Comparison of ENCODE assay signal across 17 mouse cellular contexts in genomic region chr15:79213591-79213990, GRCm38 (mm10). TPM values are rescaled to one million over a fixed set of nuclear protein-coding genes. Genes with fewer than 3 reads are reported as not detected.
DNase-seq lines count a peak whose midpoint lies in the region; ATAC-seq and TF ChIP-seq lines count a peak whose summit lies in the region.
"Had no signal": no experiment of that assay in that cellular context is flagged by ENCODE, and none has a peak within 500 bp of the region (broad histone marks: within the 10 kb centered on the region; RNA-seq: fewer than 3 reads in every experiment).

No protein-coding gene starts in this region.

- H3K27me3 ChIP-seq in heart, embryonic 12.5 days (replicated peaks): no peaks in the 10 kb centered on the region; the same call in 1 of the 2 replicates
- H3K27me3 ChIP-seq in heart, adult 2 months (ENCODE audit: control insufficient read depth, insufficient read depth, low read length): no peaks in the 10 kb centered on the region
- no peaks in the 10 kb centered on the region for H3K27me3 ChIP-seq in kidney, embryonic 14.5 days (ENCODE audit: control insufficient read depth, insufficient read depth, low read length)
- no peaks in the 10 kb centered on the region for H3K27me3 ChIP-seq in thymus, adult 2 months (ENCODE audit: control insufficient read depth, insufficient read depth, low read length)
- H3K27me3 ChIP-seq: heart, embryonic 15.5 days; limb, embryonic 15.5 days had no signal

- H3K4me1 ChIP-seq in heart, embryonic 12.5 days (replicated peaks): peaks cover 26% of the 10 kb centered on the region
- no peaks in the 10 kb centered on the region for H3K4me1 ChIP-seq in heart, adult 2 months (ENCODE audit: control insufficient read depth, insufficient read depth, low read length)
- H3K4me1 ChIP-seq in kidney, embryonic 14.5 days (ENCODE audit: control insufficient read depth, insufficient read depth, low read length): 0 out of 2 replicates have a peak, but pooled peaks cover 4% of the 10 kb centered on the region
- no peaks in the 10 kb centered on the region for H3K4me1 ChIP-seq in cortical plate, adult 2 months (ENCODE audit: control insufficient read depth, insufficient read depth, low read length)
- peaks cover 9% of the 10 kb centered on the region for H3K4me1 ChIP-seq in thymus, adult 2 months (replicated peaks; ENCODE audit: control insufficient read depth, insufficient read depth, low read length)

- no peak for DNase-seq in heart, adult 2 months
- DNase-seq in kidney, postnatal 36 days: peak; percentile 27 to 39
- DNase-seq in lung, postnatal 25 days (ENCODE audit: low spot score): peak; percentile 33
- DNase-seq in thymus, postnatal 36 days: no peak
- DNase-seq in thymus, adult 2 months: no peak
- DNase-seq: adrenal gland, adult 2 months; B cell, adult 2 months; cerebellum, postnatal 25 days; forebrain, postnatal 0 days had no signal

- no peak for ATAC-seq in heart, embryonic 12.5 days (ENCODE audit: insufficient number of reproducible peaks, low FRiP score)
- ATAC-seq in kidney, embryonic 14.5 days (ENCODE audit: low FRiP score, low TSS enrichment): no peak

- 0 out of 2 replicates have a peak overlapping the region, but pooled peaks have one; percentile 31 for H3K9ac ChIP-seq in heart, embryonic 12.5 days
- no peak overlapping the region for H3K9ac ChIP-seq in heart, adult 2 months (ENCODE audit: low read depth, low read length)
- no peak overlapping the region for H3K9ac ChIP-seq in kidney, embryonic 14.5 days (ENCODE audit: low read depth, low read length)
- H3K9ac ChIP-seq: forebrain, postnatal 0 days; heart, embryonic 15.5 days; limb, embryonic 15.5 days had no signal

- no peaks in the 10 kb centered on the region for H3K36me3 ChIP-seq in heart, embryonic 12.5 days
- no peaks in the 10 kb centered on the region for H3K36me3 ChIP-seq in heart, adult 2 months (ENCODE audit: control insufficient read depth, insufficient read depth, low read length)
- H3K36me3 ChIP-seq in kidney, embryonic 14.5 days (ENCODE audit: control insufficient read depth, insufficient read depth, low read length): no peaks in the 10 kb centered on the region
- no peaks in the 10 kb centered on the region for H3K36me3 ChIP-seq in thymus, adult 2 months (ENCODE audit: control insufficient read depth, insufficient read depth, low read length)
- H3K36me3 ChIP-seq: heart, embryonic 15.5 days; limb, embryonic 15.5 days had no signal

- no peak overlapping the region for H3K27ac ChIP-seq in heart, embryonic 12.5 days (ENCODE audit: poor library complexity, severe bottlenecking)
- H3K27ac ChIP-seq in heart, adult 2 months: no peak overlapping the region
- H3K27ac ChIP-seq in kidney, embryonic 14.5 days (ENCODE audit: low read depth, low read length): no peak overlapping the region
- H3K27ac ChIP-seq in cortical plate, adult 2 months (ENCODE audit: insufficient read depth, low read length): peak overlapping the region; percentile 41; the same call in 1 of the 2 replicates
- H3K27ac ChIP-seq in thymus, adult 2 months (ENCODE audit: control insufficient read depth, insufficient read depth, low read length): no peak overlapping the region
- H3K27ac ChIP-seq: heart, embryonic 15.5 days; limb, embryonic 15.5 days; macrophage had no signal

- no peak for TF ChIP-seq POLR2A in heart, adult 2 months (IDR thresholded peaks at IDR 0.05; ENCODE audit: insufficient read depth, low read depth, low read length)
- TF ChIP-seq POLR2A in cortical plate, adult 2 months (IDR thresholded peaks at IDR 0.05; ENCODE audit: extremely low read depth, insufficient read depth, low read length): no peak
- no peak for TF ChIP-seq POLR2A in thymus, adult 2 months (IDR thresholded peaks at IDR 0.05; ENCODE audit: control insufficient read depth, extremely low read depth, insufficient read depth, low read length, poor library complexity)

- H3K4me3 ChIP-seq in heart, embryonic 12.5 days: no peak overlapping the region
- H3K4me3 ChIP-seq in heart, adult 2 months: no peak overlapping the region
- H3K4me3 ChIP-seq in kidney, embryonic 14.5 days (ENCODE audit: low read length): no peak overlapping the region
- H3K4me3 ChIP-seq in cortical plate, adult 2 months (ENCODE audit: insufficient read depth, low read length): no peak overlapping the region
- no peak overlapping the region for H3K4me3 ChIP-seq in thymus, adult 2 months (ENCODE audit: control insufficient read depth, insufficient read depth, low read length)
- H3K4me3 ChIP-seq: heart, embryonic 15.5 days; limb, embryonic 15.5 days had no signal

- 64% methylated on average over 6 of the region's 6 CpGs for WGBS in heart, embryonic 12.5 days
- 43% methylated on average over 6 of the region's 6 CpGs for WGBS in heart, adult 2 months
- 83% methylated on average over 6 of the region's 6 CpGs for WGBS in kidney, embryonic 14.5 days
- WGBS in thymus, adult 2 months: 94% methylated on average over 6 of the region's 6 CpGs

- TF ChIP-seq CTCF in heart, adult 2 months (IDR thresholded peaks at IDR 0.05): no peak
- TF ChIP-seq CTCF in cortical plate, adult 2 months (IDR thresholded peaks at IDR 0.05; ENCODE audit: extremely low read depth, insufficient read depth, low read length): no peak
- TF ChIP-seq CTCF in thymus, adult 2 months (IDR thresholded peaks at IDR 0.05; ENCODE audit: borderline replicate concordance, control insufficient read depth, extremely low read depth, insufficient read depth, low read length, poor library complexity): no peak

- H3K79me2 ChIP-seq in heart, adult 2 months (replicated peaks; ENCODE audit: control insufficient read depth, insufficient read depth, low read length): no peaks in the 10 kb centered on the region

- intact Hi-C loops in heart, adult 2 months (cut with DNase I): no loop called here

- H3K4me2 ChIP-seq in heart, embryonic 12.5 days: no peak overlapping the region
- no peak overlapping the region for H3K4me2 ChIP-seq in kidney, embryonic 14.5 days (replicated peaks; ENCODE audit: low read depth, low read length)
- H3K4me2 ChIP-seq: heart, embryonic 15.5 days; limb, embryonic 15.5 days had no signal

- TF ChIP-seq EP300 in heart, adult 2 months (IDR thresholded peaks at IDR 0.05; ENCODE audit: insufficient read depth, low read depth, low read length): no peak

- no peaks in the 10 kb centered on the region for H3K9me3 ChIP-seq in heart, embryonic 12.5 days (replicated peaks)
- H3K9me3 ChIP-seq in kidney, embryonic 14.5 days (ENCODE audit: control insufficient read depth, low read length): no peaks in the 10 kb centered on the region
- H3K9me3 ChIP-seq: heart, embryonic 15.5 days; limb, embryonic 15.5 days had no signal

RNA-seq across cellular contexts. Expression of gene Pick1, which starts 15.4 kb away (rescaled TPM):
- polyA plus RNA-seq in heart, embryonic 12.5 days (2016; fragmentation: Nextera tagmentation; extraction: Ambion mirVana): 33.8 and 37.6 TPM in 2 replicates
- total RNA-seq in heart, adult 2 months (2021): 10 to 100 TPM; 21.3 to 24.0 TPM
- 27.7 and 35.5 TPM in 2 replicates for polyA plus RNA-seq in heart, adult 2 months (2012; rRNA removed)
- 25.8 and 31.4 TPM in 2 replicates for polyA plus RNA-seq in kidney, embryonic 14.5 days (2014; fragmentation: Nextera tagmentation; extraction: Ambion mirVana)
- 82.6 and 90.5 TPM in 2 replicates for polyA plus RNA-seq in cortical plate, adult 2 months (2012; rRNA removed)
- polyA plus RNA-seq in thymus, adult 2 months (2012; rRNA removed): 27.1 and 27.7 TPM in 2 replicates

RNA-seq across cellular contexts. Expression of gene Gm49486, which starts 15.6 kb away (rescaled TPM):
- 0.49 and 1.0 TPM in 2 replicates for polyA plus RNA-seq in heart, embryonic 12.5 days (2016; fragmentation: Nextera tagmentation; extraction: Ambion mirVana)
- 1 to 10 TPM in 1 of 2 experiments, under 1 TPM in 1; 0.61 to 1.4 TPM for total RNA-seq in heart, adult 2 months (2021)
- 0.39 and 0.59 TPM in 2 replicates for polyA plus RNA-seq in heart, adult 2 months (2012; rRNA removed)
- polyA plus RNA-seq in kidney, embryonic 14.5 days (2014; fragmentation: Nextera tagmentation; extraction: Ambion mirVana): 0.21 and 0.61 TPM in 2 replicates
- 0.72 and 1.2 TPM in 2 replicates for polyA plus RNA-seq in cortical plate, adult 2 months (2012; rRNA removed)
- polyA plus RNA-seq in thymus, adult 2 months (2012; rRNA removed): 0.11 and 0.24 TPM in 2 replicates
- total RNA-seq: adrenal gland, adult 2 months had no signal
- polyA plus RNA-seq: adrenal gland, adult 2 months; macrophage had no signal

RNA-seq across cellular contexts. Expression of gene Slc16a8, which starts 41.0 kb away (rescaled TPM):
- polyA plus RNA-seq in heart, embryonic 12.5 days (2016; fragmentation: Nextera tagmentation; extraction: Ambion mirVana): 0.36 and 0.65 TPM in 2 replicates
- total RNA-seq in heart, adult 2 months (2021): under 1 TPM; 0.16 to 0.39 TPM
- 0.12 and 0.57 TPM in 2 replicates for polyA plus RNA-seq in heart, adult 2 months (2012; rRNA removed)
- polyA plus RNA-seq in kidney, embryonic 14.5 days (2014; fragmentation: Nextera tagmentation; extraction: Ambion mirVana): 0.39 and 0.50 TPM in 2 replicates
- polyA plus RNA-seq in cortical plate, adult 2 months (2012; rRNA removed): 0.15 TPM in 1 of 2 replicates, not detected in the other
- polyA plus RNA-seq in thymus, adult 2 months (2012; rRNA removed): 0.15 TPM in 1 of 2 replicates, not detected in the other
- total RNA-seq: adrenal gland, adult 2 months; layer of hippocampus, postnatal 25 days had no signal
- polyA plus RNA-seq: macrophage; thymus, postnatal 0 days had no signal

RNA-seq across cellular contexts. Expression of gene Sox10, which starts 48.6 kb away (rescaled TPM):
- polyA plus RNA-seq in heart, embryonic 12.5 days (2016; fragmentation: Nextera tagmentation; extraction: Ambion mirVana): 0.28 and 0.44 TPM in 2 replicates
- 1 to 10 TPM; 1.1 to 1.3 TPM for total RNA-seq in heart, adult 2 months (2021)
- polyA plus RNA-seq in heart, adult 2 months (2012; rRNA removed): 4.5 and 4.9 TPM in 2 replicates
- polyA plus RNA-seq in kidney, embryonic 14.5 days (2014; fragmentation: Nextera tagmentation; extraction: Ambion mirVana): 0.21 and 0.22 TPM in 2 replicates
- polyA plus RNA-seq in cortical plate, adult 2 months (2012; rRNA removed): 60.8 and 69.3 TPM in 2 replicates
- 0.87 and 0.88 TPM in 2 replicates for polyA plus RNA-seq in thymus, adult 2 months (2012; rRNA removed)
- polyA plus RNA-seq: macrophage had no signal

Comparison
In these comparisons a context has a peak if more than half of its experiments do, and no peak if none do; other contexts are left out.
1. DNase-seq: peak in kidney, postnatal 36 days (2 of 2) and lung, postnatal 25 days (single experiment); none in heart, adult 2 months (0 of 2), thymus, postnatal 36 days (0 of 2) and thymus, adult 2 months (single experiment).